Mouse (Mus musculus) spleen, postnatal 14 days (tissue): ENCODE measurements around the gene Hspb6.

Source experiments
- DNase-seq, 2 experiments: peaks; one replicate each; pipeline ENCODE4 v3.0.0; 2021 to 2022; ENCODE audit warnings: low spot score in 2 of 2

Hspb6 gene

DNA sequence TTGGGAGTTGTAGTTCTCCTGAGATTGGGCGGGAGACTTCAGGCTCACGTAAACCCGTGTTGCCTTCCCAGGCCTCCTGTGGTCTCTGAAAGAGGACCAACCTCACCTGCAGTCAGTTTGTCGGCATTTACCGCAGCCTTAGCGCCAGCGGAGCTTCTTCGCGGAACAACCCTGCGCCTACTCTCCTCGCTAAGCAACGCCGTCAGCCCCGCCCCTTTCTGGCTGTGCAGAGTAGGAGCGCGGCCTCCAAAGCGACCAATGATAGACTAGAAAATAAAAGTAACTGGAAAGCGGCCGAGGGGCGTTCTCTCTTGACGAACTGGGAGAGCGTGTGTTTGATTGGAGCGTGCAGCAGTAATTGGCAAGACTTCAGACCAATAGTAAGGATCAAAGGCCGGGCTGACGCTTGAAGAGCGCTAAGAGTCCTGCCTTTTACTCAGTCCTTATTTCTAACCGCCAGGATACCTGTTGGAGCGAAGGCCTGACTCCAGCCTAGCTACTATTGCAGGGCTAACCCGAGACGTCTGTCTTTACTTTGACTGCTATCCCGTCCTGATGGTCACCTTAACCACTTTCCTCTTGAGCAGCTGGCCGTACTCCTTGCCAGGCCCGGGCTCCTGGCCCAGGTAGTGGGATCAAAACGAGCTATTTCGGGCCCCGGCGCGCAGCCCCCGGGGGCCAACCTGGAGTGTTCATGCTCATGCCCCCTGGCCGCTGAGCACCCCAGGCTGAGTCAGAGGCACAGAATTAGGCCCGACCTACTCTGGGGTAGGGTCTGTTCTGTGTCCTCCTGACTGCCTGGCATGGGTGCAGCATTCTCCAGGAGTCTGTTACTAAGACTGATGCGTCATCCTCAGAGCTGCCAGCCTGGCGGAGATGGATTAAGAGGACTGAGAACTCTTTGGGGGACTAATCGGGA lies at the start of gene Hspb6, which contains the start of gene Proser3:
TSS of gene Hspb6 (plus strand) at position 77 of the 919 bp plus-strand sequence.
TSS of gene Proser3 (minus strand) at position 198 of the 919 bp plus-strand sequence.
- peak; percentile 90 to 93 for DNase-seq

DNA sequence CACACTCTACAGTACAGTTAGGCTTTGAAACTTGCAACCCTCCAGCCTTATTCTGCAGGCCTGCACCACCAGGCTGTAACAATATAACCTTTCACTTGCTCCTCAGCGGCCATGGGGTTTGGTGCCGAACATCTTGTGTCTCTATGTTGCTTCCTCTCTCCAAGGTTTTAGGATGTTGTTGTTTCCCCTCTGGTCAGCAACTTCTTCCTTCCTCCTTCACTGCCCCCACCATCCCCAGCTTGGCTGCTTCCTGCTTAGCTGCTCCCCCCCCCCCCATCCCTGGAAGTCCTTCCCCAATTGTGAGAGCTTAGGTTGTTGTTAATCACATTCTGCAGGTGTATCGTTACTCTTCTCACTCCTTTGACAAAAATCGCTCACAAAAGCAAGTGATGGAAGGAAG lies 43.9 kb upstream of the Hspb6 start:
- no peak for DNase-seq

DNA sequence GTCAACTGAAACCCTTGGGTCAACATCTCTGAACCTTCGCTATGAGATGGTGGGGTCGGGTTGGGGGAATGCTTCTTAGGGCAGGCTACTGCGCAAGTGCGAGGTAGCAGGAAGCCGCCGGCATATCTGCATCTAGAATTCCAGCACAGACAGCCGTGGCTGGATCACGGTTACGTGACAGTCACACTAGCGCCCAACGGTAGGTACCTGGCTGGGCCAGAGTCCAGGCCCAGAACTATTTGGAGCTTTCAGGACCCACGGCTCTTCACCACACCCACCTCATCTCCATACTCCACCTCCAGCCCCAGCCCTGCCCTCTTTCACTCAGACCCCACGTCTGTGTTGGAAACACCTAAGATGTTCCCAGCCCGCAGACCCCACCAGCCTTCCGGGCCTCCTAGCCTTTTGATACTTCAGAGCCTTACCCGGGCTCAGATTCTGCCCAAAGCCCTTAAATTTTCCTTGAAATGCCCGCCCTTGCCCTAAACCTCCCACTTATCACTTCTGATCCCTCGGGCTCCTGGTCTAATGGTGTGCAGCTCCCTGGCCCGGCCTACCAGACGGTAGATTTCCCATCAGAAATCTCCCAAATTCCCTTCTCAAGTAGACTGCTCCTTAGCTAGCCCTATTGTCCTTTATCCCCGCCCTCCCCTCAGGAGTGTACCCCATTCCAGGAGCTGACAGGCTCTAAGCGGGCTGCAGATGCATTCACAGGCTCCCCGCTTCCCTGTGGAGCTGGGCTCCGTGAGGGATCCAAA lies 36.8 kb upstream of the Hspb6 start:
- no peak for DNase-seq

DNA sequence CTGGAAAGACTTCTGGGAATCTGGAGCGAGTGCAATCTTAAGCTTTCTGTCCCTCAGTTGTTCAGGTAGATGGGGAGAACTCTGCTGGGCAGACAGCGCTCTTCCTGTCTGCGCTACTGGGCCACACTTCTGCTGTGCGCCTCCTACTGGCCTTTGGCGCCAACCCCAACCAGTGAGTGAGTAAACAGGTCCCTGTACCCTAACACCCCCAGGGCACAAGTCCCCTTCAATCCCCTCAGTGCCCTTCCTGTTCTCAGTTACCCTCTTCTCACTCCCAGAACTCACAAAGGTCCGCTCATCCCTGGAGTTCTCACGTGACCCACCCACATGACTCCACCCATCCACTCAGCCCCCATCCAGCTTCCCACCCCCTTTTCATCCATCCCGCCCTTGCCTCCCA lies 33.7 kb upstream of the Hspb6 start:
- no peak for DNase-seq

DNA sequence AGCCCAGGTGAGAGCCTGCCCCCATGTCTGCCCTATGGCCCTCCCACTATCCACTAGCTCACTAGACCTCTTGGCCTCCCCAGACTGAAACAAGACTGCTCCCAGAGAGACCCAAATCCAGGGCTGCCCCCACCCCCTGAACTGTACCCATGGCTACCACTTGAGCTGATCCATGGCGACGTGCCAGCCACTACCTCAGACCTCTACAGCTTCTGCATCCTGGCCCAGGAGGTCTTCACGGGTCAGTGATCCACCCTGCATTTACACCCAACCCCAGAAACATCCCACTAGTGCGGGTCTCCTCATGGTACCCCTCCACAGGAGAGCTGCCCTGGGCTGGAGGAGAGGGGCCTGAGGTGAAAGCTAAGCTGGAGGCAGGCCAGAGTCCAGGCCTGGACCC lies 31.6 kb upstream of the Hspb6 start:
- DNase-seq = no peak

DNA sequence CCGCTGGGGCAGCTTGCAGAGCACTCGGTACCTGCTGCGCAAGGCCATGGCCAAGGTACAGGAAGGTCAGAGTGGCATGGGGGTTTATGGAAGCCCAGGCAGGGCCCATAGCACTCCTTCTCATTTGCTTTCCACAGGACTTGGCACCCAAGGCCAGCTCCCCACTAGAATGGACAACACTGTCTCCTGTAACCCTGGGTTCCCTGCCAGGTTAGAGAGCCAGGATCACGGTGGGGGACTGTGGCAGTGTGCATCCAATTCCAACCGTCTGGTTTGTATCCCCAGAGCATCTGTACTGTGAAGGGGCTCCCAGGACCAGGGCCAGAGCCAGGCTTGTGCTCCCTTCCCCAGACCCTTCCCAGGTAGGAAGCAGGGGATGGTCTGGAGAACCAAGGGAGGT lies 31.1 kb upstream of the Hspb6 start:
- DNase-seq = no peak

DNA sequence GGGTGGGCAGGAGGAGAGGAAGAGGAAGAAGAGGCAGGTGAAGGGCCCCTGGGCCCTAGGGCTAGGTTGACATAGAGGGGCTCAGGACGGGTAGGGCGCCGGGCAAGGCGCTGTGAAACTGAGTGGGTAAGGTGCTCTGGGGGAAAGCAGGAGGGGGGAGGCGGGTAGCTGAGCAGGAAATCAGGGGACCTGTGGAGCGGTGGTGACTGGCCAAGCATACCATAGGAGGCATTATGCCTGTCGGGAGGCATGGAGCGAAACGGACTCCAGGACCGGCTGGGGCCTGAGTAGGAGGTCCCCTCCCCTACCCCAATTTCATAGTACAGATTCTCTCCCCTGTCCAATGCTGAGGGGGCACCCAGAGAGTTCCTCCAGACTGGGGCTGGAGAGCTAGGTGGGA lies 29.1 kb upstream of the Hspb6 start:
- DNase-seq = no peak

DNA sequence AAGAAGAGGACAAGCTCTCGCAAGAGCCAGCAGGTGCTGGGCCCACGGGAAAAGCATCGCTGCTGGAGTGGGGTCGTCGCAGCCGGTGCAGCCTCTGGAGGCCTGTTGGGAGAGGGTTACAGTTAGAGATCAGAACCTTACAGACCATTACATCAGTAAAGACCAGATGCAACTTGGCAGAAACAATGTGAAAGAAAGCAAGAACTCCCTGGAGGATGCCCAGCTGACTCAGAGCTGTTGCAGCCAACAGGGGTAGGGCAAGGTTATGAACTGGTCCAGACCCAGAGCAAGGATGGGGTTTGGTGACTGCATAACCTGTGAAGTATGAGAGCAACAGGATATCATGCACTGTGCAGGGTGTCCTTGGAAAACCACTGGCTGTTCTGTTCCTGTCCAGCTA lies 27.5 kb upstream of the Hspb6 start:
- no peak for DNase-seq

DNA sequence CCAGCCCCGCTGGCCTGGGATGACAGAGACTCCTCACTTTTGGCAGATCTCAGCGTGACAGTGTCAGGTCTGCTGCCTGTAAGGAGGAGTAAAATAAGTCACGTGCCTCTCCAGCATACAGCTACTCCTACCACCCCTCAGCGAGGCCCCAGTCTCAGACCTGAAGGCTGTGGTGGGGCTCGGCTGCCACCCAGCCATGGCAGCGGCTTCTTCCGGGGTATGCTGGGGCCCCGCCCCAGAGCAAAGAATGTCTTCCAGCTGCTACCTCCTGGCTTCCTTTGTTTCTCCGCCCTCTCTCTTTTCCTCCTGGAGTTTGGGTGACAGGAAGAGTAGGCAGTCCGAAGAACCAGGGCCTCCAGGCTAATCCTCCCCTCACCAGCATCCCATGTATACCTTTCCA lies 26.0 kb upstream of the Hspb6 start:
- DNase-seq = no peak

DNA sequence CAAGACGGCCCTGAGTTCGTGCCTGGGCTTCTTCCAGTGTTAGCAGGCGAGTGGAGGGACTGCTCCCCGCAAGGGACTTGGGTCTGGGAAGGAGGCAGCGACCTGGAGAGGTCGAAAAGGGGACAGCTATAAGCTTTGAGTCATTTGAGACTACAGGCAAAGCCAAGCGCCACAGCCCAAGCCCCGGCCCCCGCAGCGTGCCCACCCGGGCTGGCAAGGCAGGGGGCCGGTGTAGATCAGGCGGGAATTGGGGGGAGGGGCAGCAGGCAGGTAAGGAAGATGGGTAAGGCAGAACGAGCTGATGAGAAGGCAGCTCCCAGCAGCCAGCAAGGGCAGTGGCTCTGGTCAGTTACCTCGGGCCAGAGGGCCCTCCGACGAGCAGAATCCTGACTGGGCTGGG lies 25.6 kb upstream of the Hspb6 start:
- no peak for DNase-seq

DNA sequence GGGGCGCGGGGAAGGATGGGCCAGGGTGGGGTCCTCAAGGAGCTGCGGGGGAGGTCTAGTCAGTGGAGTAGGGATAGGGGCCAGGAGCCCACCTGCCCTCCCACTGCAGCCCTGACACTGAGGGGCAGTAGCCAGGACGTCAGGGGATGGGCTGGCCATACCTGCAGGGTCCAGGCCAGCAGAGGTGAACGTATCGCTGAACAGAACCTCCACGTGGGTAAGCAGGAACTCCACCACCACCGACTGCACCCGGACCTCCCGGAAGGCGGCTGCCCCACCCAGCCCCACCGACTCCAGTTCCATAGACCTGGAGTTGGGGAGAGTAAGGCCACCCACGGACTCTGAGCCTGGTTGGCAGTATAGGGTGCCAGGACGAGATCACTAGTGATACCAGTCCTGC lies 25.0 kb upstream of the Hspb6 start:
- no peak for DNase-seq

DNA sequence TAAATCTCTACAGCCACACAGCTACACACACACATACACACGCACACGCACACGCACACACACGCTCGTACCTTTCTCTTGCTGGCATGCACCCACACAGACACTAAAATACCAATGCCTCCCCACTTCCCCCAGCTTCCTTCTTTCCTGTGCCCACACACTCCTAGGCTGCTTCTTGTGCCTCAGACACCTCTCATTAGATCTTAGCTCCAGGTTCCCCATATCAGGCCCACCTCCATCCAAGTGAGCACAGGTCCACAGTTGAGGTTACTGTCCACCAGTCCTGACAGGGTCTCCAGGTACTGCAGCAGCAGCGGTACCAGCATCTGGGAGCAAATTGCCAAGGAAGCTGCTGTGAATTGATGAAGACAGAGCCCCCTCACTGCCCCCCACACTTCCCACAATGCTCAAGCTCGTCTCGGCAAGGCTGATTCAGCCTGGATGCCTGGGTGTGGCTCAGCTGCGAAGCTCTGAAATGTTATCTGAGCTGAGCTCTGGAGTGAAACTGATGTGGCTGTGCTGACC lies 20.6 kb upstream of the Hspb6 start:
- DNase-seq = no peak

DNA sequence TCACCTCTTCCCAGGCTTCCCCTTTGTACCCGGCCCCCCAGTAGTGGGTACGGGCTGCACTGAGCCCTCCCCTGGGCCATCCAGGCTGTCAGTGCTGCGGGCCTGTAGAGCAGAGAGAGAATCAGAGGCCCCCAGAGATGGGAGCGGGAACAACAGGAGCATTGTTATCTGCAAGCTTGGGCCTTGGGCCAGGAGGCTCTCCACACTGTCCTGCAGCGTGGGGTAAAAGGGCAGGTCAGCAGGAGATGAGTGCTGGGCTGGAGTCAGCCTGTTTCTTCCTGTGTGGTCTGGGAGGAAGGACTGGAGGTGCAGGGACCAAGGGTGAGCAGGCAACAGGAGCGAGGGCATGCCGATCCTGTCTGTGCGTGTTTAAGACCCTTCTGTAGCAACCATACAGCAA lies 19.0 kb upstream of the Hspb6 start:
- no peak for DNase-seq

DNA sequence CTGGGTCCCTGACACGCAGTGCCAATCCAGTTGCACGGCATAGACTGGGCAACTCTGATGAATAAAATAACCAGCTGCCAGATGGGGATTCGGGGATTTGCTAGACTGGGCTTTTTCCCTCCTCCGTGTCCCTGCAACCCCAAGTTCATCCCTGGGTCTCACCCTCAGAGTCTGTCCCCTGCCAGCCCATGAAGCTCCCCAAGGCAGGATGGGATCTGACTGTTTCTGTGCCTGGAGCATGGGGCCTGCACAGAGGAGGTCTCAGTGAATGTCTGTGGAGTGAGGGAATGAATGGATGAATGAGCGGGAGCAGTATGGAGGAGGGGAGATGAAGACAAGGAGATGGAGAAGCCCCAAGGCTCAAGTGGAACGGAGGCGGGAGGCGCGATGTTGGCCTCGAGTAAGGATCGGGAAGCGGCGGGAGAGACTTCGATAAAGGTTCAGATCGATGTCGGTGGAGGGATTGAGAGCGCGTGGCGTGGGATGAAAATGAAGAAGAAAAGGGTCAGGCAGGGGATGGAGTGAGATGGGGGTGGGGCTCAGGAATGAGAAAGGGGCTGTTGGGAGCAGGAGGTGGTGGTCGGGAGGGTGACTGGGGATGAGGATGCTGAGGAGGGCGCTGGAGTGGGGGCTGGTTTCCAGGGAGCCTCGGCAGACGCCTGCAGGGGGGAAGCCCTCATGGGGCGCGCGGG lies 17.9 kb upstream of the Hspb6 start:
- DNase-seq = peak in 1 of 2 experiments; percentile 22

DNA sequence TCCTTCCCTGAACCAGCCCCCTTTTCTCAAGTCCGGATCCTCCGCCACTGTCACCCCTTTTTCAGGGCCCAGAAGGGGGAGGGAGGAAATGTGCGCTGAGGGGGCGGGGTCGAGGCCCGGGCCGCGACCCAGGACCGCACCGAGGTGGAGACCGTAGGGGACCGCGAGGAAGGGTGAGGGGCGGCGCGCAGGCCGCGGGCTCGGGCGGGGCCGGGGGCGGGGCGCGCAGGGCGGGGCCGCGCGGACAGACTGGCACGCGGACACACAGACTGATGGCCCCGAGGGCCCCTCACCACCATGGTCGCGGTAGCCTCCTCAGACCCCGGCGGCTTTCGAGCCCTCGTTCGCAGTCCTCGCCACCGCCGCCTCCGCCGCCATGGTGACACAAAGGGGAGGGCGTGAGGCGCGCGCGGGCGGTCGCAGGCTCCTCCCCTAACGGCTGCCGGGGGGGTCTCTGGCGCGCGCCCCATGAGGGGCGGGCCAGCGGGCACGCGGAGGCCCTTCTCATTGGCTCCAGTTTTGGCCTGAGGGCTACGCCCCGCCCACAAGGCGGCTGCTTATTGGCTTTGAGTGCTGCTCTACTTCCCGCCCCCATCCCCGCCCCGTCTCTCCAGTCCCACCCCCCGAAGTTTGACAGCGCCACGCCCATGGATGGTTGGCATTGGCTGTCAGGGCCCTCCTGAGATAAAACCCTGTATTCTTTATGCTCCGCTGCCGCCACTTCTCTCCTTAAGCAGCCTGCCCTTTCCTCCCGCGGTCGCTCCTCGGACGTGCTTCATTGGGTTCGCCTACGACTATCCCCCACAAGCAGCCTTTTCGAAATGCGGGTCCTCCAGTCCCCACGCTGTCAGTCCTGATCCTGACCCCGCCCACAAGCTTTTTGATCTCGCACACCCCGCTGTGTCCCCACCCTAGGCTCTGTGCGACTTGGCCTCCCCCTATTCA lies 17.1 kb upstream of the Hspb6 start, which contains the start of gene Arhgap33:
TSS of gene Arhgap33 (minus strand) at position 428 of the 945 bp plus-strand sequence.
- DNase-seq = peak; percentile 91 to 93

DNA sequence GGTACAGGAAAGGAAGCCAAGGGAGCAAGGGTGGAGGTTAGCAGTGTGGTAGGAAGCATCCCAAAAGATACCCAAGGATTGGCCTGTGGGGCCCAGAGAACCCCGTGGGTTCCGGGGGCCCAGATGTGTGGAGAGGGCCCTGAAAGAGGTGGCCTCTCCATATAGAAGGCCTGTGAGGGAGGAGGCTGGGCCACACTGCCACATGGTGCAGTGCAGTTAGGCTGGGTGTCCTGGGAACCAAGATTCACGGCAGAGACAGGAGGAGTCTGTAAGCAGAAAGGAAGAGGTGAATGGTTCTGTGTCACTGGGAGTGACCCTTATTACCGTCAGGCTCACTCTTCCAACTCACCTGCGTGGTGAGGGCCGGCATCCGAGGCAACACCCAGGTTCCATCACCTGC lies 11.4 kb upstream of the Hspb6 start:
- no peak for DNase-seq

DNA sequence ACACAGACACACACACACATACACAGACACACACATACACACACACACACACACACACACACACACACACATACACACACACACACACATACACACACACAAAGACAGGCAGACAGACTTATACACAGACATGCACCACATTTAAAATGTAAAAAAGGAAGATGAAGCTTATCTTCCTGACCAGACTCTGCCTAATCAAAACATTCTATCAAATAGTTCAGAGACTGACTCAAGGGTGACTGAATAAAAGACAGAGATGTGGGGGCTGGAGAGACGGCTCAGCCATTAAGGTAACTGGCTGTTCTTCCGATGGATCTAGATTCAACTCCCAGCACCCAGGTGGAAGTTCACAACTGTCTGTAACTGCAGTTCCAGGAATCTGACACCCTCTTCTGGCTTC lies 7.7 kb upstream of the Hspb6 start:
- DNase-seq = no peak

DNA sequence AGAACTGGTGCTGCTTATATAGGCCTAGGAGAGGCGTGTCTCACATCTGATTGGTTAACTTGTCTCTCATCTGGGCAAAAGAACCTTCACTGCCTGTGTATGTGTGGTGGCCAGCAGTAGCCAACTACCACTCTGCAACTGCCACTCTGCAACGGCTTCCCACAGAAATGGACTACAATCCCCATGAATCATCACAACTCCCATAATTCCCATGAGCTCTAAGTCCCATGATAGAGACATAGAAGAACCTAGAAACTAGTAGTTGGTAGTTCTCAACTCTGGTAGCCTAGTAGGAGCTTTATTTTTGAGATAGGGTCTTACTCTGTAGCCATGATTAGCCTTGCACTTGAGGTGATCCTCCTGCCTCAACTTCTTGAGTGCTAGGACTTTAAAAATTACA lies 2.1 kb upstream of the Hspb6 start:
- no peak for DNase-seq

DNA sequence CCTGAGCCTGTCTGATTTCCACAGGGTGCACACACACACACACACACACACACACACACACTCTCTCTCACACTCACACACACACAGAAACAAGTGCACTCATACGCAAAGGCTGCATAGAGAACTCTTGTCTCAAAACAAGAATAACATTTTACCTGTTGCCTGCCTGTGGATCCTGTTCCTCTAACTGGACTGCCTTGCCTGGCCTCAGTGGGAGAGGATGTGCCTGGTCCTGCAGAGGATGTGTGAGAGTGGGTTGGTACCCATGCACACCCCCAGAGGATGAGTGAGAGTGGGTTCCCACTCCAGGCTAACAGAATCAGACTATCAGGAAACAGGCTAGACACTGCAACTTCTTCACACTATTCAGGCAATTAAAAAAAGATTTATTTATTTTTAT lies 1.4 kb upstream of the Hspb6 start:
- no peak for DNase-seq

DNA sequence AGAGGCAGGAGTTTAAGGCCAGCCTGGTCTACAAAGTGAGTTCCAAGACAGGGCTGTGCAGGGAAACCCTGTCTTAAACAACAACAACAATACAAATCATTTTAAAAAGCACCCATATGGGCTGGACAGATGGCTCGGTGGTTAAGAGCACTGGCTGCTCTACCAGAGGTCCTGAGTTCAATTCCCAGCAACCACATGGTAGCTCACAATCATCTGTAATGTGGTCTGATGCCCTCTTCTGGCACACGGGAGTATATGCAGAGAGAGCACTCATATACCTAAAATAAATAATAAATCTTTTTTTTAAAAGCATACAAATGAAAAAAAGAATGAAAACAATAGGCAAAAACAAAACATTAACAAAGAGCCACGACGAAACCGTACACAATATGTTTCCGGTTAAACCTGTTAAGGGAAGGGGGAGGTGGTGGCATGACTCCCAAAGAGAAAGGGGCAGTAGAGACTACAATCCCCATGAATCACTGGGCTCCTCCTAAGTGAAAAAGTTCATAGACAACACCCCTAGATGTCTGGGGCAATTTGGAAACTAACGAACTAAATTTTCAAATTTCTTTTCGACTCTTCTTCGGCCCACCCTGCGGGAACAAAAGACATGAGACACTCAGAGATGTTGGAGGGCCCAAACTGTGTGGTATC lies 405 bp upstream of the Hspb6 start:
- no peak for DNase-seq
